Comparison of ENCODE assay signal across 20 mouse cellular contexts in the genomic region with DNA sequence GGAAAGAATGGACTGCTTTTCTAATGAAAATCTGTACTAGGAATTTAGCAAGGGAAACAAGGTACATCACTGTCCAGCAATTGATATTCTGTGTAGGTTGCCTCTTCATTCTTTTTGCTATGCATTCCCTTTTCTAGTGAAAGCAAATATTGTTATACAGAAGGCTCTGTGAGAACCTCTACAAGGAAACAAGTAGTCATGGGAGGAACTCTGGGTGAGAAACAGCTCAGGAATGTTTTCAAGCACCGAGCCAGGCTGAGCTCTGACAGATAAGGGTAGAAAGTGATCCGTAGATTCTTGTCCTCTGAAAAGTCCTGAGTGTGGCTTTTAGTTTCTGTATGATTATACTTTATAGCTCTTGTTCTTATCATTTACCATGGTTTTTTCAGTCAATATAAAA. TPM values are rescaled to one million over a fixed set of nuclear protein-coding genes. Genes with fewer than 3 reads are reported as not detected.
A peak's percentile ranks its signal among the peaks of the same experiment; 100 is the strongest.
DNase-seq lines count a peak whose midpoint lies in the region; ATAC-seq lines count a peak whose summit lies in the region.
"Had no signal": no experiment of that assay in that cellular context is flagged by ENCODE, and none has a peak within 500 bp of the region (broad histone marks: within the 10 kb centered on the region; RNA-seq: fewer than 3 reads in every experiment).

No protein-coding gene starts in this region.

- DNase-seq in heart, adult 18-20 months, result peak; percentile 10 to 13
- no peak for DNase-seq in heart, postnatal 25 days (ENCODE audit: low spot score)
- peak; percentile 6 to 28 for DNase-seq in urinary bladder, postnatal 36 days (ENCODE audit: low spot score in 2 of 2)
- no peak for DNase-seq in urinary bladder, postnatal 4 days (ENCODE audit: low spot score in 2 of 2)
- DNase-seq in right cerebral cortex, postnatal 25 days, result no peak
- DNase-seq: cerebellum, postnatal 14 days; kidney, postnatal 14 days; retina, postnatal 1 day; spleen, adult 18-20 months; thymus, postnatal 36 days had no signal

- 0 out of 2 replicates have a peak overlapping the region, but pooled peaks have one; percentile 4 for H3K4me2 ChIP-seq in heart, embryonic 15.5 days
- H3K4me2 ChIP-seq in liver, embryonic 12.5 days, result no peak overlapping the region
- H3K4me2 ChIP-seq: liver, embryonic 15.5 days had no signal

- H3K4me1 ChIP-seq in heart, embryonic 15.5 days (replicated peaks), result peaks cover 11% of the 10 kb centered on the region
- no peaks in the 10 kb centered on the region for H3K4me1 ChIP-seq in liver, embryonic 12.5 days
- H3K4me1 ChIP-seq: forebrain, embryonic 10.5 days; liver, embryonic 15.5 days had no signal

- intact Hi-C loops in heart, postnatal 25 days (cut with DNase I), result no loop called here

- no peak for ATAC-seq in heart, embryonic 15.5 days (replicated peaks; ENCODE audit: insufficient number of reproducible peaks, insufficient read depth, low FRiP score, low read depth)
- ATAC-seq in liver, embryonic 12.5 days, result no peak
- no peak for ATAC-seq in CD4-positive, CD25-positive, alpha-beta regulatory T cell, adult 4 months

- H3K4me3 ChIP-seq in heart, embryonic 15.5 days, result no peak overlapping the region
- H3K4me3 ChIP-seq in liver, embryonic 12.5 days, result no peak overlapping the region
- H3K4me3 ChIP-seq: forebrain, embryonic 10.5 days; liver, embryonic 15.5 days had no signal

- WGBS in heart, embryonic 15.5 days, result 12% methylated on average over 2 of the region's 2 CpGs
- WGBS in liver, embryonic 12.5 days (ENCODE audit: insufficient replicate concordance), result 40% methylated on average over 2 of the region's 2 CpGs

- H3K9ac ChIP-seq in heart, embryonic 15.5 days, result no peak overlapping the region
- no peak overlapping the region for H3K9ac ChIP-seq in liver, embryonic 12.5 days
- H3K9ac ChIP-seq: liver, embryonic 15.5 days had no signal

- H3K27me3 ChIP-seq in heart, embryonic 15.5 days, result no peaks in the 10 kb centered on the region
- H3K27me3 ChIP-seq in liver, embryonic 12.5 days (replicated peaks), result no peaks in the 10 kb centered on the region
- H3K27me3 ChIP-seq: liver, embryonic 15.5 days had no signal

- H3K27ac ChIP-seq in heart, embryonic 15.5 days, result peak overlapping the region; percentile 67
- no peak overlapping the region for H3K27ac ChIP-seq in liver, embryonic 12.5 days
- H3K27ac ChIP-seq: forebrain, embryonic 10.5 days; liver, embryonic 15.5 days had no signal

- no peaks in the 10 kb centered on the region for H3K36me3 ChIP-seq in heart, embryonic 15.5 days
- no peaks in the 10 kb centered on the region for H3K36me3 ChIP-seq in liver, embryonic 12.5 days
- H3K36me3 ChIP-seq: forebrain, embryonic 10.5 days; liver, embryonic 15.5 days had no signal

- H3K9me3 ChIP-seq in heart, embryonic 15.5 days (replicated peaks), result no peaks in the 10 kb centered on the region
- H3K9me3 ChIP-seq in liver, embryonic 12.5 days (replicated peaks), result no peaks in the 10 kb centered on the region
- H3K9me3 ChIP-seq: forebrain, embryonic 10.5 days; G1E; liver, embryonic 15.5 days had no signal

RNA-seq across cellular contexts. Expression of gene Fam71d, which starts 51.2 kb away (rescaled TPM):
- not detected for total RNA-seq in heart, adult 18-20 months (2021)
- not detected for total RNA-seq in heart, postnatal 25 days (2021)
- 0.34 TPM in 1 of 2 replicates, not detected in the other for polyA plus RNA-seq in heart, embryonic 15.5 days (2015; fragmentation: Nextera tagmentation; extraction: Ambion mirVana)
- polyA plus RNA-seq in liver, embryonic 12.5 days (2016; fragmentation: Nextera tagmentation; extraction: Ambion mirVana), result 0.17 TPM in 1 of 2 replicates, not detected in the other
- polyA plus RNA-seq in CD4-positive, CD25-positive, alpha-beta regulatory T cell, adult 4 months (2017; shearing (Covaris generic)), result under 1 TPM in 1 of 2 experiments, not detected in 1; 0.46 TPM
- polyA plus RNA-seq: C2C12; embryonic facial prominence, embryonic 11.5 days; forebrain, embryonic 10.5 days; G1E; limb, embryonic 11.5 days; liver, embryonic 15.5 days; stomach, embryonic 16.5 days had no signal

Comparison
In these comparisons a context has a peak if more than half of its experiments do, and no peak if none do; other contexts are left out.
1. DNase-seq: peak in heart, adult 18-20 months (2 of 2) and urinary bladder, postnatal 36 days (2 of 2); none in heart, postnatal 25 days (single experiment), urinary bladder, postnatal 4 days (0 of 2) and right cerebral cortex, postnatal 25 days (single experiment).